Mouse (Mus musculus): Measurements from ENCODE around the gene Arntl.
"Not testable (repeated sequence)": the region's sequence is repeated elsewhere in the genome, so short reads cannot be mapped to it uniquely, and the experiment has no call there.

The Arntl gene

GRCm38 (mm10) chr7:113249134-113249825 lies 42.0 kb downstream of the Arntl start:
- peak; percentile 90 for DNase-seq (ENCODE audit: low read depth, low spot score)

GRCm38 (mm10) chr7:113250433-113250991 lies 43.2 kb downstream of the Arntl start:
- no peak for DNase-seq (ENCODE audit: low read depth, low spot score)

- peak; percentile 45 for DNase-seq (ENCODE audit: low read depth, low spot score)
Measured at GRCm38 (mm10) chr7:113251001-113251400, 43.7 kb downstream of the Arntl start.

GRCm38 (mm10) chr7:113251554-113251953 lies 44.3 kb downstream of the Arntl start:
- no peak for DNase-seq (ENCODE audit: low read depth, low spot score)

- DNase-seq (ENCODE audit: low read depth, low spot score): no peak
Measured at GRCm38 (mm10) chr7:113253777-113254405, 46.6 kb downstream of the Arntl start.

GRCm38 (mm10) chr7:113256046-113256445 lies 48.8 kb downstream of the Arntl start:
- DNase-seq (ENCODE audit: low read depth, low spot score): no peak

- no peak for DNase-seq (ENCODE audit: low read depth, low spot score)
Measured at GRCm38 (mm10) chr7:113258430-113258829, 51.2 kb downstream of the Arntl start.

GRCm38 (mm10) chr7:113260321-113261167 lies 53.3 kb downstream of the Arntl start:
- DNase-seq (ENCODE audit: low read depth, low spot score): no peak

GRCm38 (mm10) chr7:113261690-113262089 lies 54.4 kb downstream of the Arntl start:
- DNase-seq (ENCODE audit: low read depth, low spot score): no peak

GRCm38 (mm10) chr7:113262510-113263467 lies 55.5 kb downstream of the Arntl start:
- not testable (repeated sequence) for DNase-seq (ENCODE audit: low read depth, low spot score)

GRCm38 (mm10) chr7:113263990-113264389 lies 56.7 kb downstream of the Arntl start:
- DNase-seq (ENCODE audit: low read depth, low spot score): no peak

- no peak for DNase-seq (ENCODE audit: low read depth, low spot score)
Measured at GRCm38 (mm10) chr7:113268287-113268686, 61.0 kb downstream of the Arntl start.

GRCm38 (mm10) chr7:113269081-113269480 lies 61.8 kb downstream of the Arntl start:
- DNase-seq (ENCODE audit: low read depth, low spot score): no peak

GRCm38 (mm10) chr7:113269921-113270320 lies 62.7 kb downstream of the Arntl start:
- no peak for DNase-seq (ENCODE audit: low read depth, low spot score)

GRCm38 (mm10) chr7:113270551-113270950 lies 63.3 kb downstream of the Arntl start:
- DNase-seq (ENCODE audit: low read depth, low spot score): no peak

GRCm38 (mm10) chr7:113270991-113271390 lies 63.7 kb downstream of the Arntl start:
- DNase-seq (ENCODE audit: low read depth, low spot score): no peak

GRCm38 (mm10) chr7:113272338-113272997 lies 65.2 kb downstream of the Arntl start:
- DNase-seq (ENCODE audit: low read depth, low spot score): no peak

GRCm38 (mm10) chr7:113277245-113277644 lies 70.0 kb downstream of the Arntl start:
- no peak for DNase-seq (ENCODE audit: low read depth, low spot score)

- DNase-seq (ENCODE audit: low read depth, low spot score): no peak
Measured at GRCm38 (mm10) chr7:113278493-113278892, 71.2 kb downstream of the Arntl start.

GRCm38 (mm10) chr7:113279246-113279645 lies 72.0 kb downstream of the Arntl start:
- DNase-seq (ENCODE audit: low read depth, low spot score): no peak
